Mouse (Mus musculus) cerebellum, adult 2 months (tissue): ENCODE results near the gene Zfp638.

Source experiments
- CTCF ChIP-seq: fragments of 200-500 bp; IDR thresholded peaks from 2 replicates; pipeline ENCODE4 v1.5.1; 2011; ENCODE audit warnings: low read depth, mild to moderate bottlenecking, control low read depth, low read length, moderate library complexity, borderline replicate concordance; ENCODE audit not compliant: insufficient read depth
- POLR2A ChIP-seq: fragments of 200-500 bp; IDR thresholded peaks from 2 replicates; pipeline ENCODE4 v1.6.1; 2011; ENCODE audit warnings: low read length, control low read depth, borderline replicate concordance; ENCODE audit not compliant: insufficient read depth

DNA sequence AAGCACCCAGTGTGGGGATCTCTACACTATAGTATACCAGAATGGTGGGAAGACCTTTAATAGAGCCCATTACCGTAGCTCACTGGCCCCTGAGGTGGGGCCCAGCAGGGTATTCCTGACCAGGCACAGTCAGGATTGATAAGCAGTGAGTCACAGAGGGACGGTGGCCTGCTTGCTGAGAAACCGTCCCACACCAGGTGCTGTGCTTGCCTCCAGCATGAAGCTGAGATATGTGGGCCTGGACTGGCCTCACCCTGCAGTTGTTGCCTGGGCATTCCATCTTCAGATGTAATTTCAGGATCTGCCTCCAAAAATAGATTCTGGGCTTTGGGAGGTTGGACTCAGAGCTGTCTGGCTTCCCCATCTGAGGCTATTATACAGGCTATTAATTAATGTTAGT lies 155.1 kb downstream of the Zfp638 start:
- no peak for TF ChIP-seq CTCF
- no peak for TF ChIP-seq POLR2A
